Mouse (Mus musculus): ENCODE data around the gene Ogt.

- TF ChIP-seq CTCF (IDR thresholded peaks at IDR 0.05; ENCODE audit: borderline replicate concordance, extremely low read depth, insufficient read depth, insufficient read length) (no peak), POLR2A (IDR thresholded peaks at IDR 0.05; ENCODE audit: borderline replicate concordance, extremely low read depth, insufficient read depth, insufficient read length, poor library complexity, severe bottlenecking) (no peak)
These were observed 23.7 kb upstream of the Ogt start for GRCm38 (mm10) chrX:101616183-101616582.
